Mouse (Mus musculus): ENCODE measurements around the gene Dlgap3.

DNA sequence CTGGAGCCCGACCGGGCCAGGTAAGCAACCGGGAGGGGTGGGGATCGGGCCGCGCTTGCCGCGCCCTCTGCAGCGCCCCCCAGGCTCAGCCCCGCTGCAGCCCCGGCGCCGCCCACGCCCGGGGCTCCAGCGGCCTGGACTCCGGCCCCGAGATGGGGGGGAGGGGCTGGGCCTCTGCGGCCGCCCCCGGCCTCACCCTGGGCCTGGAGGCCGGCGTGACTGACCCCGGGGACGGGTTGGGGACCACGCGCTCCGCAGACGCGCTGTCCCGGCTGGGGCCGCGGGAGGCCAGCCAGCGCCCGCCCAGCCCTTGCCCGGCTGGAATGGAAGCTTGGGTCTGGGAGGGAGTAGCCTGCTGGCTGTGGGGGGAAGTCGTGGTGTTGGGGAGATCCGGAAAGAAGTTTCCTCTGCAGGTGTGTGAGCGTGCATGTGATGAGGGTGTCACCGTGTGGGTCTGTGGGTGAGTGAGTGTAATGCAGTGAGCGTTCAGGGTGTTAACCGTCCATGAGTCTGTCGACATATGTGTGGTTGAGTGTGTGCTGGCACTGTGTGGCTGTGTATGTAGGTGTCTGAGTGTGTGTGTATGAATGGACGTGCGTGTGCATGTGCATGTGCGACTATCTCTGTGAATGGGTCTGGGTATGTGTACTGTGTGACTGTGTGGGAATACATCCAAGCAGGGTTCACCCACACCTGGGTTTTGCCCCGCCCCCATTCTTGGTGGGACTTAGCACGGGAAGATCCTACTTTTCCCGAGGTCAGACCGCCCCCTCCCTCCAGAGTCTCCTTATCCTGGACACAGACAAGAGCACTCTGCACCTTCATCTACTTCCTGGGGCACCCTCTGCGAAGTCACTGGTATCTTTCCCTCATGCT is 580 bp downstream of the Dlgap3 start:
- TF ChIP-seq CTCF (IDR thresholded peaks at IDR 0.05; ENCODE audit: borderline replicate concordance, insufficient read depth, low read length) = no peak
- TF ChIP-seq POLR2A (IDR thresholded peaks at IDR 0.05; ENCODE audit: low read depth, low read length) = no peak

Measured in embryonic fibroblast, embryonic 13.5 days (primary cell).